Mouse (Mus musculus) heart, postnatal 0 days (tissue): Measurements from ENCODE around the gene Rps11.

Experiments used
- CTCF ChIP-seq: IDR thresholded peaks from 2 replicates; pipeline ENCODE4 v1.5.1; 2016; ENCODE audit warnings: antibody characterized with exemption, control low read depth, low read depth
- EP300 ChIP-seq: IDR thresholded peaks from 2 replicates; pipeline ENCODE4 v1.6.1; 2016; ENCODE audit warnings: antibody characterized with exemption, low read depth

DNA sequence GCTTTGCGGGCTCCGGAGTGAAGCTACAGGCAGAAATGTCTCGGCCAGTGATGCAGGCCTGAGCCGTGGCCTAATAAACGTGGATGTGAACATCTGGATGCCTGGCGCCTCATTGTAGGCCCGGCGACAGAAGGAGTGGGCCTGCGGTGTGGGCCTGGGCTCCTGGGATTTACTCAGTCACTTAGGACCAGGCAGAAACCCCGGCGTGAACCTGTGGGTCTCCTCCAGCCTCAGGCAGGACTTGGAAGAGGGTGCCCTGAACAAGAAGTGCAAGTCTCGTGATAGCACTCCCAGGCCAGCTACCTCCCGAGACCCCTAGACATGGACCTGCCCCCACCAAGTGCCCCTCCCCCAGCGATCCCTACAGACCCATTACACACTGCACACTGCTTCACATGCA, 46.9 kb downstream of the Rps11 start:
- TF ChIP-seq CTCF, result no peak
- TF ChIP-seq EP300, result no peak
